Mouse (Mus musculus): Measurements from ENCODE around the gene Cdkl2. TPM values are rescaled to one million over a fixed set of nuclear protein-coding genes. Genes with fewer than 3 reads are reported as not detected.
A peak's percentile ranks its signal among the peaks of the same experiment; 100 is the strongest.

Gene Cdkl2
- total RNA-seq, 2 experiments from 2014 or later, result 2.9 to 3.1 TPM

DNA sequence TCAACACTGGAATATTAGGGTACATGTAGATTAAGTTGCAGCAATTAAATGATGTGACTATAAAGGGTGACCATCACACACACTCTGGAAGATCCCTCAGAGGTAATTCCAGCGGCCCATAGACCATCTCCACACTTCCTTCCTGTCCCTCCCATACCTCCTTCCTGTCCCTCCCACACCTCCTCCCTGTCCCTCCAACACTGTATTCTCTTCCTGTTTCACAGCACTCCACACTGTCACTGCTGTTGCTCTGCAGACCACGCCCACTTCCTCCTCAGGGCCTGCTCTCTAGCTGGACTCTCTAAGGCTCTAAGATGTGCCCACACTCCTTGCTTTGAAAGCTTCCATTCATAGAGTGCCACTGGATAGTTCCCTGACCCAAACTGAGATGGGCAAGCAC, 42.9 kb downstream of the Cdkl2 start:
- peak; percentile 2 to 19 for DNase-seq
- intact Hi-C loops (cut with DNase I), result no loop called here

- intact Hi-C loops (cut with DNase I), result no loop called here
- DNase-seq, result peak; percentile 19 to 31
These were observed 49.1 kb downstream of the Cdkl2 start for GRCm38 (mm10) chr5:91994546-91994945.

GRCm38 (mm10) chr5:91993061-91993460, 50.6 kb downstream of the Cdkl2 start:
- no peak for DNase-seq
- intact Hi-C loops (cut with DNase I), result no loop called here

DNA sequence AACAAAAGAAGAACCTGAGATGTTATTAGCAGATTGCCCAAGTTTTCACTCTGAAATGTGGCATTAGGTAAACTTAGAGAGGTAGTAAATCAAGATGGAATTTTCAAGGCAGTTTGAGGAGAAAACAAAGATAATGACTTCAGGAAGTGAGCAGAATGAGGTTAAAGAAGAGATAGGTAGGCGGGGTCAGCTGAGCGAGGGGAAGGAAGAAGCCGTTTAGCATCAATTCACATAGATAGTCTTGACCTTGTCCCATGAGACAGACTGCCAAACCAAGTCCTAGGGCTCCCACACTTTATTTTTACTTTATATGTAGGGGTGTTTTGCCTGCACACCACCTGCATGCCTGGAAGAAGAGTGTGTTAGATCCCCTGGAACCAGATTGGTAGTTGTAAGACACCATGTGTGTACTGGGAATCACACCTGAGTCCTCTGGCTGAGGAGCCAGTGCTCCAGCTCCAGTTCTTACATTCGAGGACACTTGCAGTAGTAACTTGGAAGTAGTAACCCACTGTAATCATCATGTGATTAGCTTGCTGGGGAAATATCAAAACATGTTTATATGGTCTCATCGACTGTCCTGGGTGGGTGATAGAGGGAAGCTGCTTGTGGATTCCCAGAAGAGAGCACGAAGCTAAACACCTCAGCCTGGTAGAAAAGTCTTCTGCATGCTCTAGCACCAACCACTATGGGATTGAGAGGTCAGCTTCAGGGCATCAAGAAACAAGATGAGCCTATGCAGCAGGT, 52.3 kb downstream of the Cdkl2 start:
- DNase-seq, result no peak
- intact Hi-C loops (cut with DNase I), result no loop called here

DNA sequence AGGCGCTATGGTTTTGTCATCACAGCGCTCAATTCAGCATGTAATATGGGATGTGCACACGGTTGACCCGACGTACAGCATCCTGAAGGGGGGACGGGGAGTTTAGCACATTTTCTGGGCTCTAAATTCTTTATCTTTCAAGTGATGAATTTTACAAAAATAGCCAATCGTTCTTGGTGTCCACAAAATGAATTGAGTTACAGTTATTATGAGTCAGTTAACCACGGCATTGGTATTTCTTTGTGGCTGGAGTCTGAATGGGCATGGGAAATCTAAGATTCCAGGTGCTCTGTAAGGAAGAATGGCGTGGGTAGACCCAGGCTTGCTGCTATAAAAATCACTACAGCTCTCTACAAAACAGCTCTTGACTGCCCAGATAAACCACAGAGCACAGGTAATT, 54.4 kb downstream of the Cdkl2 start:
- DNase-seq, result no peak
- intact Hi-C loops (cut with DNase I), result no loop called here

GRCm38 (mm10) chr5:91987799-91988198, 55.9 kb downstream of the Cdkl2 start:
- DNase-seq, result no peak
- intact Hi-C loops (cut with DNase I), result no loop called here

GRCm38 (mm10) chr5:91987236-91987635, 56.4 kb downstream of the Cdkl2 start, which contains the start of gene Odaph:
Odaph (plus strand) TSS chr5:91987475.
- intact Hi-C loops (cut with DNase I), result no loop called here
- DNase-seq, result no peak

DNA sequence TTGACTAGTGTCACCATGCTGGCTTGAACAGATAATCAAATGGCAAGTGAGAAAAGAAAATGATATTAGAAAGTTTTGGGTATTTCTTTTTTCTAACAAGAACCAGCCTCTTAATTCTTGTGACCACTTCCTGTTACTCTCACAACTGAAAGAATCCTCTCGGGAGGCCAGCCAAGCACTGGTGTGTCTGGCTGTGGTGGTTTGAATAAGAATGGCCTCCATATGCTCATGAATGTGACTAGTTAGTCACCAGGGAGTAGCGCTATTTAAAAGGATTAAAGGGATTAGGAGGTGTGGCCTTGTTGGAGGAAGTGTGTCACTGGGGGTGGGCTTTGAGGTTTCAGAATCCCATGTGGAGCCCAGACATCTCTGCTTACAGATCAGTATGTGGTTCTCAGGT, 58.0 kb downstream of the Cdkl2 start:
- intact Hi-C loops (cut with DNase I), result no loop called here
- DNase-seq, result no peak

DNA sequence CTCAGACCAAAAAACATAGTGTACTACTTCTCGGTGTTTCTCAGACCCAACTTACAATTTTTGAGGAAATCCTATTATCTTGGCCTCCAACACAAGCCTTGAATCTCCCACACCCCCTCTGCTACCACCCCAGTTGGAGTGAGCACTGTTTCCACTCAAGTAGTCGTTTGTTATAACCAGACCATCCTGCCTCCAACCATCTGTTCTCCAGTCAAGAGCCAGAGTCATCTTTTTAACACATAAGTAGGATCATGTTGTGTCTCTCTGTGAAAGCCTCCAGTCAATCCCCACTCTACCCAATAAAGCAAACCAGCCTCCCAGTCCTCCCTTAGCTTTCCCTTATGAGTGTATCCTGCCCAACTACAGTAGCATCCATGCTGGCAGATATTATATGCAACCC, 60.2 kb downstream of the Cdkl2 start:
- intact Hi-C loops (cut with DNase I), result no loop called here

GRCm38 (mm10) chr5:91981176-91981840, 62.4 kb downstream of the Cdkl2 start:
- intact Hi-C loops (cut with DNase I), result no loop called here
- DNase-seq, result no peak

More for the DNA sequence above, 60.2 kb downstream of the Cdkl2 start:
- no peak for DNase-seq

GRCm38 (mm10) chr5:91977397-91977770, 66.3 kb downstream of the Cdkl2 start:
- DNase-seq, result no peak
- intact Hi-C loops (cut with DNase I), result no loop called here

DNA sequence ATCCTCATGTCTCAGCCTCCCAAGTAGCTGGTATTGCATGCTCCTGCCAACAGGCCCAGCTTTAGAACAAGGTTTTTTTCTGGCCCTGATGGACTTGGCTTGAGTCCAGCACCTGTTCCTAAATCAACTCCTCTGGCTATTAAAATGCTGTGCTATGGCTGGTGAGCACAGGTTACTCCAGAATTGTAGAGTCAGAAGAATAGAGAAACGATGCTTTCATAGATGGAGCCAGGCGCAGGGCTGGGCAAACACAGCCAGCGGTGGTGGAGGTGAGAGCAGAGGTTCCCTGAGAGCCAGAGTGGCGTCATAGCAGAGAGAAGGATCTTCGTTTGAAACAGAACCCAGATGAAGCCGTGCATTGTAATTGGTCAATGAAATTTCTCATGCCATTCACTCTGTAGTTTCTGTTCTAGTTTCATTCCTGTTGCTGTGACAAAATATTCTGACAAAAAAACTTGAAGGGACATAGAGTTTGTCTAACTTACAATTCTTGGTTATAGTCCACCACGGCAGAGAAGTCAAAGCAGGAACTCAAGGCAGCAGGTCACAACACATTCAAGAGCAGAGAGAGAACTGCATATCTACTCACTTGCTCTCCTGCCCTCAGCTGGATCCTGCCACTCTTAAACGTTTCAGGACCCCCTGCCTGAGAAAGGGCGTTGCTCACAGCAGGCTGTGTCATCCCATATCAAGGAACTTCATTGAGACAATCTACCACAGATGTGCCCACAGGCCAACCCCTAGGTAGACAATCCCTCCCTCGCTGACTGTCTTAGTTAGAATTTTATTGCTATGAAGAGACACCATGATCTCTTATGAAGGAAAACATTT, 66.9 kb downstream of the Cdkl2 start:
- intact Hi-C loops (cut with DNase I), result no loop called here
- DNase-seq, result no peak

- DNase-seq, result no peak
- intact Hi-C loops (cut with DNase I), result no loop called here
These were observed 67.9 kb downstream of the Cdkl2 start for GRCm38 (mm10) chr5:91975758-91976157.

- intact Hi-C loops (cut with DNase I), result no loop called here
- no peak for DNase-seq
These were observed 69.7 kb downstream of the Cdkl2 start for GRCm38 (mm10) chr5:91974002-91974401.

DNA sequence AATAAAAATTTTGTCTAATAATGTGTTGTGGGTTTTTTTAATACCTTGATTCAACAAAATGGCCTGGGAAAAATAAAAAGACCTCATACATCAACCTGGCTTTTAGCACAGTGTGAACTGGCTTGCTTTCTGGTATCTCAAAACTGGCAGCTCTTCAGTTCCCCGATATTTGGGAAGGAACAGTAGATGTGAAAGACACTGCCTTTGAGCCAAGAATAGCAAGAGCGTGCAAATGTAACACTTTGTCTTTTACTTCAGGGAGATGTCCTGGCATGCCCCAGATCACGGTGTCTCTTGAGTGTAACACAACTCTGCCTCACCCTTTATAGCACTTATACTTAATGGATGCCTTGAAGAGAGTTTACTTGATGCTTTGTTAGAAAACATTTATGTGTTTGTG, 71.6 kb downstream of the Cdkl2 start:
- no peak for DNase-seq
- intact Hi-C loops (cut with DNase I), result no loop called here

GRCm38 (mm10) chr5:91962639-91963440, 80.8 kb downstream of the Cdkl2 start, which contains the start of gene Rchy1:
Rchy1 (minus strand) TSS chr5:91963068.
- intact Hi-C loops (cut with DNase I), result loop anchor here (2.0 to 5.0 kb wide), 2 partner anchors 80 to 154 kb away; partner anchors contain the start of gene Cdkl2
- peak; percentile 97 for DNase-seq

- DNase-seq, result no peak
- intact Hi-C loops (cut with DNase I), result loop anchor here (2.0 to 5.0 kb wide), 2 partner anchors 81 to 155 kb away; partner anchors contain the start of gene Cdkl2
These were observed 81.4 kb downstream of the Cdkl2 start for GRCm38 (mm10) chr5:91962259-91962638.

DNA sequence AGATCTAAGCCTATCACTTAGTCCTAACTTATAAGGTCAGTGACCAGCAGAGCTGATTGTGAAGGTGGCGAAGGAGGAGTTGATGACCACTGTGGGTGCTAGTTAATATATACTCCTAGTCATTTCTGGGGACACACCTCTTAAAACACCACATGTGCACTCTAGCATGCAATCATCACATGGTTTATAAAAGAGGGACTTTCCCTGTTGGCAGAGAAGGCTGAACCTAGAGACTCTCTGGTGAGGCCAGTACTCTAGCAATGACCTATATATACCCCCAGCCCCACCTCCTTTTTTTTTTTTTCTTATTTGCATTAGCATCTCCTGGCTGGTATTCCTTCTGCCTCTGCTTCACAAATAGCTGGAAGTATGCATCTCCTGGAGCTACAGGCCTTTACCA, 82.3 kb downstream of the Cdkl2 start:
- intact Hi-C loops (cut with DNase I), result loop anchor here (5.0 kb wide), 1 partner anchor 156 kb away; no protein-coding TSS in a partner anchor
- DNase-seq, result peak; percentile 8 to 17

GRCm38 (mm10) chr5:91960606-91961254, 83.0 kb downstream of the Cdkl2 start:
- intact Hi-C loops (cut with DNase I), result loop anchor here (5.0 kb wide), 1 partner anchor 157 kb away; no protein-coding TSS in a partner anchor
- peak; percentile 10 to 18 for DNase-seq

- intact Hi-C loops (cut with DNase I), result loop anchor here (5.0 kb wide), 1 partner anchor 157 kb away; no protein-coding TSS in a partner anchor
These were observed 83.7 kb downstream of the Cdkl2 start for GRCm38 (mm10) chr5:91959986-91960385.

More at GRCm38 (mm10) chr5:91959986-91960385, 83.7 kb downstream of the Cdkl2 start:
- no peak for DNase-seq

All from heart, postnatal 10 days (tissue).